Mouse (Mus musculus) induced T-regulatory cell, adult 2 months (primary cell): ENCODE measurements at regions not wholly inside any gene's neighbourhood (a gene's known extent, or its start where the extent isn't known, plus 50 kb on each side); places are given as distances from the start of the nearest gene placed in this dataset.

Experiments used
- DNase-seq: peaks from one replicate; pipeline ENCODE4 v3.0.0-alpha.2; 2012; ENCODE audit warnings: low read depth

- no peak for DNase-seq
Measured at GRCm38 (mm10) chr2:139370070-139370469, 123.6 kb upstream of the Sptlc3 start.

- DNase-seq = no peak
Measured at GRCm38 (mm10) chr2:139380285-139380684, 113.4 kb upstream of the Sptlc3 start.

GRCm38 (mm10) chr2:139381628-139382027 is 112.1 kb upstream of the Sptlc3 start:
- peak; percentile 45 for DNase-seq

GRCm38 (mm10) chr2:139413559-139413958 is 80.2 kb upstream of the Sptlc3 start:
- no peak for DNase-seq

GRCm38 (mm10) chr2:139417506-139417905 is 76.2 kb upstream of the Sptlc3 start:
- DNase-seq = no peak

- DNase-seq = no peak
Measured at GRCm38 (mm10) chr2:139422678-139423077, 71.0 kb upstream of the Sptlc3 start.

- no peak for DNase-seq
Measured at GRCm38 (mm10) chr2:139423413-139423812, 70.3 kb upstream of the Sptlc3 start.
